Mouse (Mus musculus): ENCODE data around the gene Vps35. TPM values are rescaled to one million over a fixed set of nuclear protein-coding genes. Genes with fewer than 3 reads are reported as not detected.

Vps35 gene
- 426 TPM for polyA plus RNA-seq (2014; fragmentation: Illumina TruSeq; extraction: RNeasy Lipid Tissue Mini Kit (QIAGEN cat#74804))

DNA sequence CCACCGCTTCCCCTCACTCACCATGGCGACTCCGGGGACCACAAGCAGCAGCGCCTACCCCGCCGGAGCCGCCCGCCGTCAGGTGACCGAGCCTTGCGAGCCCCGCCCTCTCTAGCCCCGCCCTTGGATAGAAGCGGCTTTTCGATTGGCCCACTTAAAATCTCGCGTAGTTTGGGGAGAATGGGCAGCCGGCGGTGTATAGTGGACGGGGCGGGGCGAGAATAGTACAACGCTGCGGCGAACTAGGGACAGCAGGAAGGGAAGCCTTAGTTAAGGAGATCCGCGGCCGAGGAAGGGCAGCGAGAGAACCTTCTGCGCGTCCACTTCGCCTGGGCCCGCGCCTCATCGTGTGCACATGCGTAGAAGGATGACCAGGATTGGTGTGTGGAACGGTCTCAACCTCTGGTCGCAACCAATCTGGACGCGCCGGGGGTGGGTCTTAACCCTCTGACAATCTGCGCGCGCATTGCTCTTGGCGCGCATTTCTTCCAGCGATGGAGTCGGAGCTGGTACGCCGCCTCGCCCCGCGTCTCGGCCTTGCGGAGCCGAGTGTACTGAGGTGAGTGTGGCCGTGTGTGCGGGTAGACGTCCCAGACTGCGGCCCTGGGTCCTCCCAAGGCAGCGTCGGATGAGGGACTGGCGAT is at the start of gene Vps35, which contains the start of gene Orc6:
TSS of gene Vps35 (minus strand) at position 369 of the 644 bp plus-strand sequence.
TSS of gene Orc6 (plus strand) at position 199 of the 644 bp plus-strand sequence.

DNA sequence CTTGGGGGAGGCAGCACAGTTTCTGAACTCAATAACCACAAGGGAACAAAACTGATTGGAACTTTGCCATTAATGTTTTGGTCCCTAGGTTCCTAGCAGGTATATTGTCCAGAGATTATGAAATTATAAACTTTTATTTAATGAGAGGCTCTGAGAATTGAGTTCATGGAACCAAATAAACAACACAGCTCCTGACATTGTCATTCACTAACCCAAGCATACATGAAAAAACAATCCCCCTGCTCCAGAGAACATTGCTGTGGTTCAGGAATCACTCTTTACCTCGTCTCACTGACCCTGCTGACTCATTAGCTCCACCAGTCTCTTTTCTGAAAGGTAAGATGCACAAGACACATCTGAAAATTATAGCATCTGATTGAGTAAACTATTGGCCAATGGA is 73.9 kb downstream of the Vps35 start, which contains the start of gene Olfr371:
TSS of gene Olfr371 (plus strand) at position 301 of the 400 bp plus-strand sequence.

Other genes starting within 250 kb of the Vps35 start
- 1.5 TPM for gene Fbxw9, start 239.7 kb downstream of the Vps35 start, polyA plus RNA-seq (2014; fragmentation: Illumina TruSeq; extraction: RNeasy Lipid Tissue Mini Kit (QIAGEN cat#74804))
- gene Gm5741, start 231.8 kb downstream of the Vps35 start, polyA plus RNA-seq (2014; fragmentation: Illumina TruSeq; extraction: RNeasy Lipid Tissue Mini Kit (QIAGEN cat#74804)) = not detected
- gene Dhps, start 228.0 kb downstream of the Vps35 start, polyA plus RNA-seq (2014; fragmentation: Illumina TruSeq; extraction: RNeasy Lipid Tissue Mini Kit (QIAGEN cat#74804)) = 19.0 TPM
- 2.8 TPM for gene Wdr83os, start 219.1 kb downstream of the Vps35 start, polyA plus RNA-seq (2014; fragmentation: Illumina TruSeq; extraction: RNeasy Lipid Tissue Mini Kit (QIAGEN cat#74804))
- 1.00 TPM for gene Wdr83, start 218.5 kb downstream of the Vps35 start, polyA plus RNA-seq (2014; fragmentation: Illumina TruSeq; extraction: RNeasy Lipid Tissue Mini Kit (QIAGEN cat#74804))
- gene Man2b1, start 216.5 kb downstream of the Vps35 start, polyA plus RNA-seq (2014; fragmentation: Illumina TruSeq; extraction: RNeasy Lipid Tissue Mini Kit (QIAGEN cat#74804)) = 6.1 TPM
- gene Zfp791, start 176.7 kb downstream of the Vps35 start, polyA plus RNA-seq (2014; fragmentation: Illumina TruSeq; extraction: RNeasy Lipid Tissue Mini Kit (QIAGEN cat#74804)) = 11.3 TPM
- not detected for gene Cks1brt, start 147.9 kb downstream of the Vps35 start, polyA plus RNA-seq (2014; fragmentation: Illumina TruSeq; extraction: RNeasy Lipid Tissue Mini Kit (QIAGEN cat#74804))
- gene Olfr371, start 73.8 kb downstream of the Vps35 start, polyA plus RNA-seq (2014; fragmentation: Illumina TruSeq; extraction: RNeasy Lipid Tissue Mini Kit (QIAGEN cat#74804)) = not detected
- gene Orc6, start 170 bp downstream of the Vps35 start, polyA plus RNA-seq (2014; fragmentation: Illumina TruSeq; extraction: RNeasy Lipid Tissue Mini Kit (QIAGEN cat#74804)) = 80.2 TPM
- gene Mylk3, start 86.5 kb upstream of the Vps35 start, polyA plus RNA-seq (2014; fragmentation: Illumina TruSeq; extraction: RNeasy Lipid Tissue Mini Kit (QIAGEN cat#74804)) = 1.7 TPM
- gene 4921524J17Rik, start 133.0 kb upstream of the Vps35 start, polyA plus RNA-seq (2014; fragmentation: Illumina TruSeq; extraction: RNeasy Lipid Tissue Mini Kit (QIAGEN cat#74804)) = 91.7 TPM
- gene Gpt2, start 192.8 kb upstream of the Vps35 start, polyA plus RNA-seq (2014; fragmentation: Illumina TruSeq; extraction: RNeasy Lipid Tissue Mini Kit (QIAGEN cat#74804)) = 23.3 TPM